Mouse (Mus musculus) hindbrain, postnatal 0 days (tissue): Measurements from ENCODE around the gene Kcnk16. TPM values are rescaled to one million over a fixed set of nuclear protein-coding genes. Genes with fewer than 3 reads are reported as not detected.

Source experiments
- ATAC-seq: fragments of 200-750 bp; cut with Nextera tagmentation; 2 replicates; pipeline ENCODE4 v1.8.0; 2017; ENCODE audit warnings: mild to moderate bottlenecking, moderate TSS enrichment, moderate library complexity
- DNase-seq: peaks from one replicate; pipeline ENCODE4 v3.0.0-alpha.2; 2015; ENCODE audit warnings: low spot score
- H3K27ac ChIP-seq: fragments of 300-500 bp; sonication (generic); 2 replicates; pipeline ENCODE4 v1.5.1; 2014; ENCODE audit warnings: mild to moderate bottlenecking
- H3K27me3 ChIP-seq: fragments of 300-500 bp; sonication (generic); 2 replicates; pipeline ENCODE4 v1.6.1; 2014; ENCODE audit warnings: low read length, mixed read lengths; ENCODE audit not compliant: insufficient read depth
- H3K36me3 ChIP-seq: fragments of 300-500 bp; sonication (generic); 2 replicates; pipeline ENCODE4 v1.6.1; 2014; ENCODE audit warnings: low read length, mixed read lengths; ENCODE audit not compliant: insufficient read depth
- H3K4me1 ChIP-seq: fragments of 300-500 bp; sonication (generic); 2 replicates; pipeline ENCODE4 v1.6.1; 2014; ENCODE audit warnings: antibody characterized with exemption, low read length, mixed read lengths; ENCODE audit not compliant: insufficient read depth
- H3K4me2 ChIP-seq: fragments of 300-500 bp; sonication (generic); 2 replicates; pipeline ENCODE4 v1.6.1; 2014; ENCODE audit warnings: low read depth, mild to moderate bottlenecking, low read length, moderate library complexity, mixed read lengths
- H3K4me3 ChIP-seq: fragments of 300-500 bp; sonication (generic); 2 replicates; pipeline ENCODE4 v1.5.1; 2014; ENCODE audit warnings: low read length
- H3K9ac ChIP-seq: fragments of 300-500 bp; sonication (generic); replicated peaks from 2 replicates; pipeline ENCODE4 v1.6.1; 2014; ENCODE audit warnings: mild to moderate bottlenecking, low read length, moderate library complexity, mixed read lengths
- H3K9me3 ChIP-seq: fragments of 300-500 bp; sonication (generic); 2 replicates; pipeline ENCODE4 v1.6.1; 2016; ENCODE audit warnings: low read length, mixed read lengths
- CTCF ChIP-seq: IDR thresholded peaks from 2 replicates; pipeline ENCODE4 v1.5.1; 2016; ENCODE audit warnings: antibody characterized with exemption, control low read depth, low read depth
- WGBS: fragments of 180-500 bp; shearing (Covaris S2); extraction: QIAGEN DNeasy Blood & Tissue Kit; methylation state at CpG from one replicate; pipeline ENCODE4 v1.1.7; 2014; 5-methylcytosine and 5-hydroxymethylcytosine counted together
- polyA plus RNA-seq: library from polyadenylated mRNA; unstranded; fragments of >200 nt; fragmentation: Nextera tagmentation; extraction: Ambion mirVana; gene quantifications from 2 replicates; pipeline ENCODE4 v1.2.1, GENCODE M21; 2015
- total RNA-seq: library from RNA; depleted of rRNA; stranded (reverse); fragments of >200 nt; gene quantifications from 2 replicates; pipeline ENCODE4 v1.2.3, GENCODE M21; 2014

The Kcnk16 gene
- total and polyA plus RNA-seq, 2 experiments from 2014 or later: not detected

DNA sequence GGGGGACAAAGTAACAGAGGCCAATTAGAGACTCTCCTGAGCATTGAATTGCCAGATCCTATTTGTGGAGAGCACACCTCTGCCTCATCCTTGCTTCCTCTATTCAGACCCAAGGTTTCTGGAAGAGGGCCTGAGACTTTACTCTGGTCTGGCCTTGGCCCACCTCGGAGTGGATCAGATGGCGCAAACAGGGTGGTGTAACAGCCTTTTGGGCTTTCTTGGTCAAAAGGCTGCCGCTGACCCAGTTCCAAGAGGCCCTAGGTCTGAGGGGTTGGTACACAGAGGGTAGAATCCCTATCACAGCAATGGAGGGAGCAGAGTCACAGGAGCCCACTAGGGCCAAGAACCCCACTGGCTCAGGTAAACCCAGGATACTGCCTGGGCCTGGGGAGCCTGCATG is 21.0 kb downstream of the Kcnk16 start:
- no peaks in the 10 kb centered on the region for H3K27me3 ChIP-seq
- no peak overlapping the region for H3K9ac ChIP-seq
- no peaks in the 10 kb centered on the region for H3K9me3 ChIP-seq
- H3K27ac ChIP-seq: no peak overlapping the region
- no peak overlapping the region for H3K4me3 ChIP-seq
- 95% methylated on average over 3 of the region's 3 CpGs for WGBS
- H3K4me2 ChIP-seq: no peak overlapping the region
- no peaks in the 10 kb centered on the region for H3K36me3 ChIP-seq
- H3K4me1 ChIP-seq: no peaks in the 10 kb centered on the region
- no peak for ATAC-seq
- no peak for TF ChIP-seq CTCF
- no peak for DNase-seq

DNA sequence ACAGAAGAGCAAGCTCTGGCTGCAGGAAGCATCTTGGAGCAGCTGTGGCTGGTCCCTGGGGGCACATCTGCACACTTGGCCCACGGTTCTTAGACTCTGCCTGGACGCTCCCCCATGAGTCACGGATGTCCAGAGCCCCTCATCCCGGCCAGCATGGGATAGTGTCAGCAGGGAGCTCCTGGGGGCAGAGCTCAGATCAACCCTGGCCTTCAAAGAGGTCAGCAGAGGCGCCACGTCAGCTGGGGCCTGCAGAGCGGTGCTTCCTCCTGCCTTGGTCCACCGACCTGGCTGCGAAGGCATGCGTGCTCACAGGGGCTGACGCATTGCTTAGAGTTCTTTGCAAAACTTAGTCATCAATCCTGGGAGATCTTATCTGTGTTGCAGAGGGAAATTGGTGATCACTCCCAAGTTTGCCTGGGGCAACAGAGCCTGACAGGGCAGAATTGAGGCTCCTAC is 22.2 kb downstream of the Kcnk16 start:
- H3K4me1 ChIP-seq: no peaks in the 10 kb centered on the region
- H3K27ac ChIP-seq: no peak overlapping the region
- H3K27me3 ChIP-seq: no peaks in the 10 kb centered on the region
- ATAC-seq (no peak), DNase-seq (no peak)
- no peak overlapping the region for H3K4me2 ChIP-seq
- no peaks in the 10 kb centered on the region for H3K36me3 ChIP-seq
- no peak overlapping the region for H3K9ac ChIP-seq
- no peaks in the 10 kb centered on the region for H3K9me3 ChIP-seq
- no peak for TF ChIP-seq CTCF
- 68% methylated on average over 11 of the region's 11 CpGs for WGBS
- H3K4me3 ChIP-seq: no peak overlapping the region

DNA sequence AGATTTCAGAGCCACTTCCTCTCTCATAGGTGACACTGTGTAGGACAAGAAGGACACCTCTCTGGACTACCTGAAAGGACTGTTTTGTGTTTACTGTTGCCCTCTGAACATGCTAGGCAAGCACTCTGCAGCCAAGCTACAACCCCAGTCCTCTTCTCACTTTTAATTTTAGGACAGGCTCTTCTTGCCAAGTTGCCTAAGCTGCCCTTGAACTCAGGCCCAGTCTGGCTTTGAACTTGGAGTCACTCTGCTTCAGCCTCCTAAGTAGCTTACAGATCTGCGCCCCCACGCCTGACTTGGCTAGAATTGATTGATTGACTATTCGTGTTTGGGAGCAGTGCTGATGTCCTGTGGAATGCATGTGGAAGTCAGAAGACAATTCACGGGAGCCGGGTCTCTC is 23.1 kb downstream of the Kcnk16 start:
- Histone ChIP-seq H3K4me2 (no peak overlapping the region), H3K4me1 (no peaks in the 10 kb centered on the region), H3K27me3 (no peaks in the 10 kb centered on the region), H3K4me3 (no peak overlapping the region), H3K27ac (no peak overlapping the region), H3K9me3 (no peaks in the 10 kb centered on the region), H3K36me3 (no peaks in the 10 kb centered on the region), H3K9ac (no peak overlapping the region)
- no peak for TF ChIP-seq CTCF
- WGBS: 72% methylated on average over 5 of the region's 5 CpGs
- ATAC-seq (no peak), DNase-seq (no peak)

DNA sequence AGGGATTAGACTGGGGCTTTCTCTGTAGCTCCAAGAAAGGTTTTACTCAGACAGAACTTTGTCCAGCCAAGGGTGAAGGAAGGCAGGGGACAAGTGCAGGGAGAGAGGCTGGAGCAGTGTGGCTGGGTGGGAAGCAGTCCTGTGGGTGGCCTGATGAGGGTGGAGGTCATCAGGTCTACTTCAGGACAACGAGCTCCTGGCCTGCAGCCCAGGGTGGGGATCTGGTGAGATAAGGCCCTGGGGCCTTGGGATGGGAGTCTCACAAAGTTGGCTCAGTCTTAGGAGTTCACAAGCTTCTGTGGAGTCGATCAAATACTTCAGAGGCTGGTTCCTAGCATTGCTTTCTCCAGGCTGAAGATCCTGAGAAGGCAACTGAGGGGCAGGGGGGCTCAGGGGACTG is 23.7 kb downstream of the Kcnk16 start:
- no peak overlapping the region for H3K4me2 ChIP-seq
- no peak for TF ChIP-seq CTCF
- H3K9me3 ChIP-seq: no peaks in the 10 kb centered on the region
- no peak overlapping the region for H3K4me3 ChIP-seq
- no peak overlapping the region for H3K9ac ChIP-seq
- WGBS: 75% methylated on average over 2 of the region's 2 CpGs
- no peak overlapping the region for H3K27ac ChIP-seq
- no peaks in the 10 kb centered on the region for H3K4me1 ChIP-seq
- H3K27me3 ChIP-seq: no peaks in the 10 kb centered on the region
- DNase-seq (no peak), ATAC-seq (no peak)
- no peaks in the 10 kb centered on the region for H3K36me3 ChIP-seq

DNA sequence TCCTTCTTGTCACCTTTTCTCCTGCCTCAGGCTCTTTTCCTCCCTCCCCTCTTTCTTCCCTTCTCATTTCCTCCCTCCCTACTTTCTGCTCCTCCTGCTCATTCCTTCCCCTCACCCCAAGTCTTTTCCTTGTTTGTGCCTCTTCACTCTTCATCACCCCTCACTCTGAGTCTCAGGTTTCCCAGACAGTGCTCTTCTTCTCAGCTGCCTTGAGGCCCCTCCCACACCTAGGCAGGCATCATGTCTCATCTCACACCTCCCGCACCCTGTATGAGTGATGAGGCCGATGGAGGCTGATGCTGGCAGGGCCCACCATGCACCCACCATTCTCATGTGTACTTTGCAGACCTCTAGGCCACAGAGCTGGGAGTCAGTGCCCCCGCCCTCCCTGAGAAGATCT is 25.8 kb downstream of the Kcnk16 start:
- H3K9ac ChIP-seq: no peak overlapping the region
- H3K4me2 ChIP-seq: no peak overlapping the region
- no peaks in the 10 kb centered on the region for H3K36me3 ChIP-seq
- ATAC-seq (no peak), DNase-seq (no peak)
- no peak overlapping the region for H3K4me3 ChIP-seq
- no peak overlapping the region for H3K27ac ChIP-seq
- TF ChIP-seq CTCF: no peak
- H3K27me3 ChIP-seq: no peaks in the 10 kb centered on the region
- no peaks in the 10 kb centered on the region for H3K4me1 ChIP-seq
- 82% methylated on average over 3 of the region's 3 CpGs for WGBS
- no peaks in the 10 kb centered on the region for H3K9me3 ChIP-seq

DNA sequence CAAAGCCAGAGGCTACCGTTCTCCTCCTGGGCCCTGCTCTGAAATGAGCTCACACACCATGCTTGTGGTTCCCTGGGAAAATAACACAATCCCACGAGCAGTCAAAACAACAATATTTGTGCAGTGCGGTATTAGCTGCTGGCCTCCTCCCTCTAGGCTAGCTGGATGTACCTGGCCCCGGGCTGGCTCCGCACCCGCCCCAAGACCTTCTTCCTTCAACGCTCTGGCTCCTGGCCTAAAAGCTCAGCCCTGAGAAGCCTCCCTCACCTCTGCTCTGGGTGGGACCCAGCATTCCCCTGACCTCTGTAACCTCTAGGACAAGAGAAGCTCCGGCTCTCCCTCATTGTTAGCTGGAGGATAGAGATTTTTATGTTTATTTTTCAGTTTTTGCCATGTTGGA is 26.5 kb downstream of the Kcnk16 start:
- Histone ChIP-seq H3K9ac (no peak overlapping the region), H3K4me3 (no peak overlapping the region), H3K27me3 (no peaks in the 10 kb centered on the region), H3K27ac (no peak overlapping the region), H3K4me1 (no peaks in the 10 kb centered on the region), H3K9me3 (no peaks in the 10 kb centered on the region), H3K4me2 (no peak overlapping the region), H3K36me3 (no peaks in the 10 kb centered on the region)
- no peak for TF ChIP-seq CTCF
- no peak for DNase-seq
- no peak for ATAC-seq
- WGBS: 85% methylated on average over 8 of the region's 8 CpGs

DNA sequence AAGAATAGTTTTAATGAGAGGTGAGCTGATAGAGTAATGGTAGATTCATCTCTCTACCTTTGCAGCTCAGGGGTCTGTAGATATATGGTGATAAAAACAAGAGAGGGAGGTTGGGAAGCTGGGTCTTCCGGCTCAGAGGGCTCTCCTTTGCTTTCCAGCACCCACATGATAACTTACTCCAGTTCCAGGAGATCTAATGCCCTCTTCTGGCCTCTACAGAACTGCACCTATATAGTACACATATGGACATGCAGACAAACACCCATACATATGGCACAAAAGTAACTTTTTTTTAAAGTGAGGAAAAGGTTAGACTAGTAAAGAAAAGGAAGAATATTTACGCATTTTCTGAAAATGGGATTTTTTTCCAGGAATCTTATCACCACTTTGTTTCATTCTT is 34.6 kb downstream of the Kcnk16 start:
- H3K4me1 ChIP-seq: no peaks in the 10 kb centered on the region
- H3K9ac ChIP-seq: no peak overlapping the region
- H3K4me3 ChIP-seq: no peak overlapping the region
- whole genome bisulfite sequencing: 95% methylated on average over 2 of the region's 2 CpGs
- DNase-seq (no peak), ATAC-seq (no peak)
- H3K9me3 ChIP-seq: 0 out of 2 replicates have a peak, but pooled peaks cover 2% of the 10 kb centered on the region
- TF ChIP-seq CTCF: no peak
- no peak overlapping the region for H3K4me2 ChIP-seq
- no peaks in the 10 kb centered on the region for H3K27me3 ChIP-seq
- H3K36me3 ChIP-seq: no peaks in the 10 kb centered on the region
- no peak overlapping the region for H3K27ac ChIP-seq
